Mouse (Mus musculus): ENCODE measurements around the gene Coa5. TPM values are rescaled to one million over a fixed set of nuclear protein-coding genes. Genes with fewer than 3 reads are reported as not detected.

Coa5 gene
- polyA plus RNA-seq, 1 experiment from 2014 or later = 56.8 TPM

GRCm38 (mm10) chr1:37473251-37473650, 43.3 kb upstream of the Coa5 start:
- ATAC-seq (ENCODE audit: low FRiP score) (no peak), DNase-seq (ENCODE audit: low spot score) (no peak)
- Histone ChIP-seq H3K4me3 (ENCODE audit: low read depth, low read length) (no peak overlapping the region), H3K9ac (ENCODE audit: low read depth, low read length) (no peak overlapping the region), H3K27me3 (ENCODE audit: control insufficient read depth, insufficient read depth, low read length) (no peaks in the 10 kb centered on the region), H3K36me3 (ENCODE audit: control insufficient read depth, insufficient read depth, low read length) (no peaks in the 10 kb centered on the region), H3K27ac (ENCODE audit: low read depth, low read length) (no peak overlapping the region), H3K4me2 (replicated peaks; ENCODE audit: low read depth, low read length) (no peak overlapping the region), H3K4me1 (replicated peaks; ENCODE audit: control insufficient read depth, insufficient read depth, low read length) (no peaks in the 10 kb centered on the region), H3K9me3 (ENCODE audit: control insufficient read depth, low read length) (no peaks in the 10 kb centered on the region)
- WGBS = 87% methylated on average over 10 of the region's 10 CpGs

DNA sequence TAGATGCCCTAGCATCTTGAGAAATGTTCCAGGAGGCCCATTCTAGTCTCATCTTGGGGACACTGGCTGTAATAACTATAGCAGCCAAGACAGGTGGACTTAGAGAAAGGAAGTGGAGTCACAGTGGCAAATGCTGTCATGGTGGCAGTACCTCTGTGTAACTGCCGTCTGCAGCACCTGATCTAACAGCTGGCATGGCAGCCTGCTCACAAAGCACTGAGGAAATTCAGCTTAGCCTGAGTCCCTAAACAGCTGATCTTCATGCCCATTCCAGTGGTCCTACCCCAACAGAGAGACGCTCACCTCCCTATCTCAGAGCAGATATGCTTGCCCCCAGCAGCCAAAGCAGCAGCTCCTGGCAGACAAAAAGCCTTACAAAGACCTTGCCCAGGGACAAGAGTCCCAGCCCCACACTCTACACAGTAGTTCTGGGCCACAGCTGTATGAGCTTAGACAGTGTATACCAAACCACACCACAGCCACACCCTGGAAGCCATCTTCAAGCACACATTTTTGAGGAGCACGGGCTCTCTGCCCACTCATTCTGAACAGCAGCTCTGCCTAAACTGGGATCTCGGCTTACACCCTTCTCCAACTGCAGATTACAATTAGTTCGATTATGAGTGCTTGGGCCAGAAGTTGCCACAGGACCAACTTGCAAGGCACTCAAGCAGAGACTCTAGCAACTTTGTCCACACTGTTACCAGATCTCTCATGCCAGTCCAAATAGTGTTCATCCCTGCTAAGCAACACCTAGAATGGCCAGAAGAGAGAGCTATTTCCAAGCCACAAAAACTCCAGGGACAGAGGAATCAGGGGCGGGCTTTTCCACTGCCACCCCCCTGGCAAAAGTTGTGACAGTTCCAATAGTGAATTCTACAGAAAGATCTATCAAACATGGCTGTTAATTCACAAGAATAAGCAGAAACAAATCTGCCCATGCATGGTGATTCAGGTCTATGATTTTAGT, 41.6 kb upstream of the Coa5 start:
- ATAC-seq (ENCODE audit: low FRiP score) = no peak
- H3K9me3 ChIP-seq (ENCODE audit: control insufficient read depth, low read length) = no peaks in the 10 kb centered on the region
- no peaks in the 10 kb centered on the region for H3K27me3 ChIP-seq (ENCODE audit: control insufficient read depth, insufficient read depth, low read length)
- 87% methylated on average over 6 of the region's 6 CpGs for WGBS
- no peak overlapping the region for H3K4me2 ChIP-seq (replicated peaks; ENCODE audit: low read depth, low read length)
- H3K4me3 ChIP-seq (ENCODE audit: low read depth, low read length) = no peak overlapping the region
- no peaks in the 10 kb centered on the region for H3K36me3 ChIP-seq (ENCODE audit: control insufficient read depth, insufficient read depth, low read length)
- DNase-seq (ENCODE audit: low spot score) = no peak
- H3K9ac ChIP-seq (ENCODE audit: low read depth, low read length) = no peak overlapping the region
- H3K4me1 ChIP-seq (replicated peaks; ENCODE audit: control insufficient read depth, insufficient read depth, low read length) = no peaks in the 10 kb centered on the region
- H3K27ac ChIP-seq (ENCODE audit: low read depth, low read length) = no peak overlapping the region

DNA sequence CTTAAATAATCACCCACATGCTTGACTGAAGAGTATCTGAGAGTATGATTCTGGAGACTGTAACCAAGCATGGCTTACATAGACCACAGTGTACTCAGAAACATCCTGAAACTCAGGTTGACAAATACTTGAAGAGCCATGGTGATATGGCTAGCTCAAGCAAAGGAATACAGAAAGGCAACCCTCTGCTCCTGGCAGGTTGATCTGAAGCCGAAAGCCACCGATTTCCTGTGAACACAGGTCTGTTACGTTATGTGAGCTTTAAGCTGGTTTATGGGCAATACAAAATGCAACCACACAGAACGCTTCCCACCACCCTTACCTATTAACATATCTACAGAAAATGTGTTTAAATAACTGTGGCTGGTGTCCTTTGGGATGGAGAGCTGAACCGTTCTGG, 39.1 kb upstream of the Coa5 start:
- Histone ChIP-seq H3K9me3 (ENCODE audit: control insufficient read depth, low read length) (no peaks in the 10 kb centered on the region), H3K4me2 (replicated peaks; ENCODE audit: low read depth, low read length) (no peak overlapping the region), H3K27ac (ENCODE audit: low read depth, low read length) (no peak overlapping the region), H3K4me3 (ENCODE audit: low read depth, low read length) (no peak overlapping the region), H3K27me3 (ENCODE audit: control insufficient read depth, insufficient read depth, low read length) (no peaks in the 10 kb centered on the region), H3K36me3 (ENCODE audit: control insufficient read depth, insufficient read depth, low read length) (no peaks in the 10 kb centered on the region), H3K4me1 (replicated peaks; ENCODE audit: control insufficient read depth, insufficient read depth, low read length) (no peaks in the 10 kb centered on the region), H3K9ac (ENCODE audit: low read depth, low read length) (no peak overlapping the region)
- whole genome bisulfite sequencing = 94% methylated on average over 5 of the region's 5 CpGs
- ATAC-seq (ENCODE audit: low FRiP score) (no peak), DNase-seq (ENCODE audit: low spot score) (no peak)

GRCm38 (mm10) chr1:37467806-37468205, 37.9 kb upstream of the Coa5 start:
- Histone ChIP-seq H3K9ac (ENCODE audit: low read depth, low read length) (no peak overlapping the region), H3K4me1 (replicated peaks; ENCODE audit: control insufficient read depth, insufficient read depth, low read length) (no peaks in the 10 kb centered on the region), H3K4me2 (replicated peaks; ENCODE audit: low read depth, low read length) (no peak overlapping the region), H3K27me3 (ENCODE audit: control insufficient read depth, insufficient read depth, low read length) (no peaks in the 10 kb centered on the region), H3K4me3 (ENCODE audit: low read depth, low read length) (no peak overlapping the region), H3K36me3 (ENCODE audit: control insufficient read depth, insufficient read depth, low read length) (no peaks in the 10 kb centered on the region), H3K9me3 (ENCODE audit: control insufficient read depth, low read length) (no peaks in the 10 kb centered on the region), H3K27ac (ENCODE audit: low read depth, low read length) (no peak overlapping the region)
- DNase-seq (ENCODE audit: low spot score) = no peak
- 82% methylated on average over 4 of the region's 4 CpGs for WGBS
- no peak for ATAC-seq (ENCODE audit: low FRiP score)

DNA sequence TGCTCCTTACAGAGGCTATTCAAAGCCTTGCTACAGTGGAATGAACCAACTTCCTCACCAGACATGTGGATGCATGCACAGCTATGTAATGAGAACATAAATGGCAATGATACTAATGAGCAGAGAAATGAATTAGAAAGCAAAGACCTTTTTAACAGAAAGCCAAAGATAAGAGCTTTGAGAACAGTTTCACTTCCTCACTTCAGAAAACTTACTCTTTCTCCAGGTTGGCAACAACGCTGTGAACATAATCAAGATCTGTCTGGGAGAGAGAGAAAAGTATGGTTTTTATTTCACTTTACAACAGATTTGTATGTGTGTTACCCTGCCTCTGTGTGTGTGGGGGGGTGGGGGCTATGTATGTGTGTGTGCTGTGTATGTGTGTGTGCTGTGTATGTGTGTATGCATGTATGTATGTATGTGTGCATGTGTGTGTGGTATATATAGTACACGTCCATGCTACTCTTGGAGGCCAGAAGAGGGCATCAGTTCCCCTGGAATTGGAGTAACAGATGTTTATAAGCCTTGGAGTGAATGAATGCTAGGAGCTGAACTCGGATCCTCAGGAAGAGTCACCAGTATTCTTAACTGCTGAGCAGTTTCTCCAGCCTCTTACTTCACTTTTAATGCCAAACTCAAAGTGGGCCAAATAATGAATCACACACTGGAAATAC, 36.6 kb upstream of the Coa5 start:
- DNase-seq (ENCODE audit: low spot score) = no peak
- H3K9me3 ChIP-seq (ENCODE audit: control insufficient read depth, low read length) = no peaks in the 10 kb centered on the region
- H3K9ac ChIP-seq (ENCODE audit: low read depth, low read length) = no peak overlapping the region
- WGBS = 84% methylated on average over 3 of the region's 3 CpGs
- no peak for ATAC-seq (ENCODE audit: low FRiP score)
- no peak overlapping the region for H3K4me3 ChIP-seq (ENCODE audit: low read depth, low read length)
- no peaks in the 10 kb centered on the region for H3K27me3 ChIP-seq (ENCODE audit: control insufficient read depth, insufficient read depth, low read length)
- H3K4me2 ChIP-seq (replicated peaks; ENCODE audit: low read depth, low read length) = no peak overlapping the region
- no peaks in the 10 kb centered on the region for H3K36me3 ChIP-seq (ENCODE audit: control insufficient read depth, insufficient read depth, low read length)
- no peaks in the 10 kb centered on the region for H3K4me1 ChIP-seq (replicated peaks; ENCODE audit: control insufficient read depth, insufficient read depth, low read length)
- no peak overlapping the region for H3K27ac ChIP-seq (ENCODE audit: low read depth, low read length)

GRCm38 (mm10) chr1:37464878-37465452, 35.1 kb upstream of the Coa5 start:
- H3K4me1 ChIP-seq (replicated peaks; ENCODE audit: control insufficient read depth, insufficient read depth, low read length) = no peaks in the 10 kb centered on the region
- H3K9me3 ChIP-seq (ENCODE audit: control insufficient read depth, low read length) = no peaks in the 10 kb centered on the region
- no peak overlapping the region for H3K4me2 ChIP-seq (replicated peaks; ENCODE audit: low read depth, low read length)
- DNase-seq (ENCODE audit: low spot score) = no peak
- no peak overlapping the region for H3K27ac ChIP-seq (ENCODE audit: low read depth, low read length)
- H3K9ac ChIP-seq (ENCODE audit: low read depth, low read length) = no peak overlapping the region
- WGBS = 90% methylated on average over 10 of the region's 10 CpGs
- no peak for ATAC-seq (ENCODE audit: low FRiP score)
- H3K4me3 ChIP-seq (ENCODE audit: low read depth, low read length) = no peak overlapping the region
- no peaks in the 10 kb centered on the region for H3K27me3 ChIP-seq (ENCODE audit: control insufficient read depth, insufficient read depth, low read length)
- no peaks in the 10 kb centered on the region for H3K36me3 ChIP-seq (ENCODE audit: control insufficient read depth, insufficient read depth, low read length)

- Histone ChIP-seq H3K9me3 (ENCODE audit: control insufficient read depth, low read length) (no peaks in the 10 kb centered on the region), H3K4me3 (ENCODE audit: low read depth, low read length) (no peak overlapping the region), H3K36me3 (ENCODE audit: control insufficient read depth, insufficient read depth, low read length) (no peaks in the 10 kb centered on the region), H3K27me3 (ENCODE audit: control insufficient read depth, insufficient read depth, low read length) (no peaks in the 10 kb centered on the region), H3K9ac (ENCODE audit: low read depth, low read length) (no peak overlapping the region), H3K4me2 (replicated peaks; ENCODE audit: low read depth, low read length) (no peak overlapping the region), H3K4me1 (replicated peaks; ENCODE audit: control insufficient read depth, insufficient read depth, low read length) (no peaks in the 10 kb centered on the region), H3K27ac (ENCODE audit: low read depth, low read length) (no peak overlapping the region)
- ATAC-seq (ENCODE audit: low FRiP score) (no peak), DNase-seq (ENCODE audit: low spot score) (no peak)
- 92% methylated on average over 7 of the region's 7 CpGs for WGBS
These were observed 27.6 kb upstream of the Coa5 start for GRCm38 (mm10) chr1:37457546-37457945.

GRCm38 (mm10) chr1:37451270-37451669, 21.4 kb upstream of the Coa5 start:
- no peaks in the 10 kb centered on the region for H3K4me1 ChIP-seq (replicated peaks; ENCODE audit: control insufficient read depth, insufficient read depth, low read length)
- H3K4me3 ChIP-seq (ENCODE audit: low read depth, low read length) = no peak overlapping the region
- H3K9ac ChIP-seq (ENCODE audit: low read depth, low read length) = no peak overlapping the region
- H3K27me3 ChIP-seq (ENCODE audit: control insufficient read depth, insufficient read depth, low read length) = no peaks in the 10 kb centered on the region
- DNase-seq (ENCODE audit: low spot score) (no peak), ATAC-seq (ENCODE audit: low FRiP score) (no peak)
- no peak overlapping the region for H3K27ac ChIP-seq (ENCODE audit: low read depth, low read length)
- H3K4me2 ChIP-seq (replicated peaks; ENCODE audit: low read depth, low read length) = no peak overlapping the region
- H3K9me3 ChIP-seq (ENCODE audit: control insufficient read depth, low read length) = no peaks in the 10 kb centered on the region
- 94% methylated on average over 8 of the region's 8 CpGs for WGBS
- no peaks in the 10 kb centered on the region for H3K36me3 ChIP-seq (ENCODE audit: control insufficient read depth, insufficient read depth, low read length)

Data from hindbrain, embryonic 11.5 days (tissue).